Mouse (Mus musculus): ENCODE data around the gene Sept3.

DNA sequence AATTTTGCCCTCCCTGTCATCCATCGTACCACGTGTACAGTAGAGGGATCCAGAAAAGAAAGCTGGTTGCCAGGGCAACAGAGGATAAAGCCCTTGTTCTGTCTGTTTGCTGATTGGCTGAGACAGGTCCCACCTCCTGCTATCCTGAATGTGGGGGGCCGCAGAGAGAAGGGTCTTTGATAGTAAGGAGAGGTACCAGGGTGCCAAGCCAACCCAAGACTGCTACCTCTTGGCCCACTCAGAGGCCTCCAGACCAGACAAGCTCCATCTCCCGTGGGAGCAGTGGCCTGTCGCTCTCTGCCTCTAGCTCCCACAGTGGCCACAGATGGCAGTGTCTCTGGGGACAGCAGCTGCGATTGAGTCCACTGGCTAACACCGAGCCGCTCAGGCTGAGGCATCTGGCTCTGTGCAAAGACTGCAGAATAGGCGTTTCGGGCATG is 18.7 kb upstream of the Sept3 start:
- no peak for TF ChIP-seq CTCF (IDR thresholded peaks at IDR 0.05; ENCODE audit: control insufficient read depth, insufficient read depth, low read length)
- TF ChIP-seq POLR2A (IDR thresholded peaks at IDR 0.05; ENCODE audit: borderline replicate concordance, control insufficient read depth, low read depth, low read length), result no peak
